Mouse (Mus musculus) embryo, embryonic 11 days (tissue): ENCODE data around the gene Flrt2.
"Not testable (repeated sequence)": the region's sequence is repeated elsewhere in the genome, so short reads cannot be mapped to it uniquely, and the experiment has no call there.

Source experiments
- DNase-seq: peaks from one replicate; pipeline ENCODE4 v3.0.0-alpha.2; 2015

The Flrt2 gene

DNA sequence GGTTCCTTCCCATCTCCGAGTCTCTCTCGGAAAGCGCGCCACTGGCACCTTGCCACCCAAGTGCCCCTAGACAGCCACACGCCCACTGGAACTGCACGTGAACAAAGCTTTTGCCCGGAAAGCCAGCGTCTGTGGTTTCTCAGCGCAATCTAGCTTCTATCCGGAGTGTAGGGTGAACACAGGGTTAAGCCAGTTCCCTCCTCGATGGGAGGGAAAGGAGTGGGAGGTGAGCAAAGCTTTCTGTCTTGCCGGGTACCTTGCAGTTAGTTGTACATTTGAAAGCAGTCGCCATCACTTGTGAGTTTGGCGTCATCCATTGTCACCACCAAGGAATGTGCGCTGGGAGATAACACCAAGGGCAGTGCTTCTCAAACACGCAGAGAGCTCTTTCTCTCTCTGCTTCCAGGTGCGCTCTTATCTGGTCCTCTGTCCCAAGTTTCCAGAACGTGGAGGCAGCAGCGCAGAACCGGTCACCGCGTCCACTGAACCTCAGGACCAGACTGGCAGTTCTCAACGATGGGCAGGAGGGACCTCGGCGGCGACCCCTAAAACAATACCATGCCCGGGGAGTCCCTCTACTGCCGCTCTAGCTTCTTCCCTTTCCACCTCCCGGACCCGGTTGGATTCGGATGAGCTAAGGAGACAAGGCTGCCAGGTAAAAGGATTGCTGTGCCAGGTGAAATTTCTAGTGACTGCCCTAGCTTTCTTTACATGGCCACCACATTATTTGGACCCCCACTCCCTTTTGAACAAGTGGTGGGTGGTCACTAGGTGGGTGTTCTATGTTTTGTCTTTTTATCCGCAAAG, at the start of gene Flrt2:
TSS of gene Flrt2 (plus strand) at position 266 of the 807 bp plus-strand sequence.
- peak; percentile 55 for DNase-seq

DNA sequence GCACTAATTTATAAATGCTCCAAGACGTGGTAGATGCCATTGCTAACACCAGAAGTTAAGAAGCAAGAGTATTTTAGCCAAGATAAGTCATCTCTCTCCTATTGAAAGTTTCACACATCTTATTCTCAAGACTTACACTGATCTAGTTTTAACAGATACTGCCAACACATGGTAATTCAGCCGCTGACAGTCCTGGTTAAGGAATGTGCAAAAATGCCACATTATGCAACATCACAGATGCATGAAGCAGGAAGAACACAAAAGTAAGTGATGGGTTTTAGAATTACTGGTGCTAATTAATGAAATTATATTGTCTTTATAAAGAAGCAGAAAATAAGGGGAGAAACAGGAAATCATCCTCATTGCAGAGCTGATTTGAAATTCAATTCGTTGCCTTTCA, 49.8 kb upstream of the Flrt2 start:
- DNase-seq: no peak

DNA sequence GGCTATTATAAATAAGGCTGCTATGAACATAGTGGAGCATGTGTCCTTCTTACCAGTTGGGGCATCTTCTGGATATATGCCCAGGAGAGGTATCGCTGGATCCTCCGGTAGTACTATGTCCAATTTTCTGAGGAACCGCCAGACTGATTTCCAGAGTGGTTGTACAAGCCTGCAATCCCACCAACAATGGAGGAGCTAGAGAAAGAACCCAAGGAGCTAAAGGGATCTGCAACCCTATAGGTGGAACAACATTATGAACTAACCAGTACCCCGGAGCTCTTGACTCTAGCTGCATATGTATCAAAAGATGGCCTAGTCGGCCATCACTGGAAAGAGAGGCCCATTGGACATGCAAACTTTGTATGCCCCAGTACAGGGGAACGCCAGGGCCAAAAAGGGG, 44.8 kb upstream of the Flrt2 start:
- not testable (repeated sequence) for DNase-seq

DNA sequence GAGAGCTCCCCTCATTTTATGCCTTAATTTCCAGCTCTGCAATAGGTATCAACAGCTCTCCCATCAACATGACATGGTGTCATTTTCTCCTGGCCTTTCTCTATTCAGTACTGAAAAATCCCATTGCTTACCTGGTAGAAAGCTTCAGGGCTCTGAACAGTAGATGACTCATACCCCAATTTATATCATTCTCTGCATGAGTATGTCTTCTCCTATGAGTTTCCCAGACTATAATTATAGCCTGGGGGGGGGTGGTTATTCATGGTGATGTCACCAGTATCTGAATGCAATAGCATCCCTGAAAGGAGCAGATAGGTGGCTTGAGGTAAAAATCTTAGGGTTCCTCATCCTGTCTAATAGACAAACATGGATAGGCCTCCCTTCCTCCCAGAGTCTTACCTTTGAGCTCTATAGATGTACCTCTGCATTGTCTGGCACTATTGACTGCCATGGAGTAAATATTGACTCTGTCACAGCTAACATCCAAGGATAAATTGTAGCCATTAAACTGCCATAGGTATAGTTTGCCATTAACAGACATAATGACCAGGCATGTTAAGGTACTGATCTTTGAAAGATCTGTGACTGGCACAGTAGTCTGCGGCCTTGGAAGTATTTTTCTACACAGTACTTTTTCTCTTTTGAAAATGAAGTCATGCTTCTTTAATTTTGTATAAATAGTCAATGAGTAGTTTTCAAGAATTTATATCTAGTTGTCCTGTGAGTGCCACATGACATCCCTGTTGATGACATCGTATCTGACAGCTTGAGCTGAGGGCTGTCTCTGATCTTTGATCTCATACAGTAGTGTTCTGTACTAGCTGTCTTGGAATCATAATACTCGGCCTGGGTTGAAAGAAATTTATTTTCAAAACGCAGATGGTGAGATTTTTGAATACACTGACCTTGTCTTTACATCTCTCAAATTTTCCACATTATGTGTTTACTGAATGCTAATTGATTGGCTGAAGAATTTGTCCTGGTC, 39.6 kb upstream of the Flrt2 start:
- DNase-seq: no peak

DNA sequence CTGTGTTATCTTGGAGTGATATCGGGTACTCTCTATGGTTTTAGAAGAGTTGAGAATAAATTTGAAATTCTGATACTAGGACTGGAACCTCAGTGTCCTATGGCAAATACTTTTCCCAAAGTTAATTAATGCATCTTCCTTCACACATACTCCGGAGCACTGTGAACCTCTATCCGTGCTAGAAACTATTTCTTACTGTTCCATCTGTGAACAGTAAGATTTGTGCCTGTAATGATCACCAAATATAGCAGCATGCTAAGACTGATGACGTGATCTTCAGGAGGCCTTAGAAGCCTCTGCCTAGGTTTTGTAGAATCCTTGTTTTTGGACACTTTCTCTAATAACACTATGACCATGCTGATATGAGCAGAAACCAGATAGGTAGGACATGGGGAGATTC, 35.4 kb upstream of the Flrt2 start:
- no peak for DNase-seq

DNA sequence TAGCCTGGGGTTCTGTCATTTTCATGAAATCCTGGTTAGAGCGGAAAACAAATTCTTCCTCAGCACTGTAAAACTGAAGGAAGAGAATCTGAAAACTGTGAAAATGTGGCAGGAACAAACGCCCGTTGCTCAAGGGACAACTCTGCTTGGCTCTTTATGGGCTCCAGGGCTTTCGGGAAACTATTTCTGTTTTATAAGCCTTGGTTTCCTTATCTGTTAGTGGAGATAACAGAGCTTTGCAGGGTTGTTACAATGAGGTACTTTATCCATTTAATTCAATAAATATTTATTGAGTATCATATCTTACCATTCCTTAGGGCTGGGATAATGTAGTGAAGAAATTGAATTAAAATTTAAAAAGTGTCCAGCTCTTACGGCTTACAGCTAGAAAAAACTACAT, 24.7 kb upstream of the Flrt2 start:
- no peak for DNase-seq

DNA sequence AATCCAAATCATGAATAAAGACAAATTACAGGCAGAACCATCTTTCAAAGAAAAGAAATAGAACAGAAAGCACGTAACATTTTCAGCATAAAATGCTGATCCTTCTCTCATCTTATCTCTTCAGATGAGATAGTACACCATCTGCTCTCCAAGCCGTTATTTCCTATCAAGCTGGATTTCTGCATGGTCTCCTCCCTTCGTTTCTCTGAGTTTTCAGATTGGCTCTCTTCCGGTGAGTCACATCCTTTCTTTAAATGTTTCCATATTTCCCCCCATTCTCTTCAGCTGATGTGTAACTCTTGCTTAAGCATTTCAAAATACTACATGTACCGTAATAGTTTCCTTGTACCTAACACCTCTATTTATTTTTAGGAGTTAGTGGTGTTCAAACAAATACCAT, 16.3 kb upstream of the Flrt2 start:
- DNase-seq: no peak

DNA sequence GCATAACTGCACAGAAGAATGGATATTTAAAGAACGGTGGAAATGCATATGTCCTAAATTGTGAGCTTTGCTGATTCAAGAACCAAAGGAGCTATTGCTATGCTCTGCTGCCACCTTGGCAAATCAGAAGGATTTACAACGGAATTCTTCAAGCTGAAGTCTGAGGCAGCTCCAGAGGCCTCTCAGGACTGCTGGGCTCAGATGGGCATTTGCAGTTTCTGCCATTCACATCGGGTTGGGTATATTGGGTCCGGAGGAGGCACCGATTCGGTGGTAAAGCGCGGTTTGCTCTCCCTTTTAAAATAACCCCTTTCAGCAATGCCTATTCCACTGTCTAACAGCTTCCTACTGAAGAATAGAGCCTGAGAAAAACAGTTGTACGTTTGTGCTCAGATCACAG, 1.2 kb upstream of the Flrt2 start:
- DNase-seq: peak; percentile 77

DNA sequence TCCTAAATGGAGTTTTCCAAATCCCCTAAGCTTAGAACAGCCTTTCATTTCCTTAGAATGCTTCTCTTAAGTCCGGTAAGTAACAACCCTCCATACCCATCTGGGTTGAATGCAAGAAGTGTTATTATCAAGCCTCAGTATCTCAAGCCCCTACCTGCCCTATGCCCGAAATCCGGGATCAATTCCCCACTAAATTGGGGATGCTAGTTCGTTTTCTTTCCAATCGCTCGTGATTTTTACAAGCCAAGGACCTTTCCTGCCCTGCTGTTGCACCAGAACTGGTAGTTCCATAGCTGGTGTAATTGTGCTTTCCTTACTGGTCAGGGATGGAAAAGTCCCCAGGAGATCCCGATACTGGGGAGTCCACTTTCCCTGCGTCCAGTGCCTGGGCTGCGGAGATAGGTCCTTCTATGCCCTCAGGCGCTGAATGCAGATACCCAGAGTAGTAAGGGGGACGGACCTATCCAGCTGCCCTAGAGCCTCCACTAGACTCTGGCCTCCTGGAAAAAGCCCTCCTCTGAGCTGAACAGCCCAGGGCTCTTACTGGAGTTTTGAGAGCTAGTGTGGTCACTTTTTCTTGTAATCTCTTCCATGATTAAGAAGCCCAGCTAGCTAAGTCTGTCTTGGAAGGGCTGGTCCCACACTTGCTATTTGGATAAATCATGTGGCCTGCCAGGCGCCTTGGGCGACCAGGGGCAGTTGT, 1.1 kb downstream of the Flrt2 start:
- peak; percentile 46 for DNase-seq

DNA sequence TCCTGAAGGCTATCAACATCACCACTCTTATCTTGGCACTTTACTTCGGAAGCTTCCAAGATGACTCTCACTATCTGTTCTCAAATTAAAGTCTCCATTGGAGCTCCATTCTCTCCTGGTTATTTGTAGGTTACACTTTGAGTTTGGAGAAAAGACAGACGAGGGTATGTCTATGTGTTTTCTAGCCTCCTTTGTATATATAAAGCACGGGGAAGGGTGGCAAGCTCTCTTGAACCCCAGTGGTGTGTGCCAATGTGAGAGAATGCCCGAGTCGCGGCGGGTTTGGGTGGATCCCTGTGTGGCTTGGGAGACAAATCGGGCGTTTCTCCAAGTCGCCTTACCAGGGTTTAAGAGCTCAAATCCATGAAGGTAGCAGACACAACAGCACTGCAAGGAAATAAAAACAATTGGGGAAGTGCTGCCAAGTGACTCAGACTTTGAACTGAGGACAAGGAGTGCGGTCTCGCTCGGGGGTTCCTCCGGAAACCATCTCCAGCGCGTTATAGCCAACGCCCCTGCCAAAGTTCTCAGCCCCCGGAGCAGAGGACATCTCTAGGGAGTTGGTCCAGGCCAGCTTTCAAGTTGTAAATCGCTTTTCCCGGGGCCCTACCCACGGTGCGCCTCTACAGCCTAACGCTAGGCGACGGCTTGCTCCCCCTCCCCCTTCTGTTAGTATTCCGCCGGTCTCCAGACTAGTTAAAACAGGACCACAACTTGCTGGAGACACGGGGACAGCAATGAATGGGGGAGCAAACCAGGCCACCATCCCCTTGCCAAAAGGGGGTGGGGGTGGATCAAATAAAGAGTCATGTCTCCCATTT, 1.8 kb downstream of the Flrt2 start:
- peak; percentile 74 for DNase-seq

DNA sequence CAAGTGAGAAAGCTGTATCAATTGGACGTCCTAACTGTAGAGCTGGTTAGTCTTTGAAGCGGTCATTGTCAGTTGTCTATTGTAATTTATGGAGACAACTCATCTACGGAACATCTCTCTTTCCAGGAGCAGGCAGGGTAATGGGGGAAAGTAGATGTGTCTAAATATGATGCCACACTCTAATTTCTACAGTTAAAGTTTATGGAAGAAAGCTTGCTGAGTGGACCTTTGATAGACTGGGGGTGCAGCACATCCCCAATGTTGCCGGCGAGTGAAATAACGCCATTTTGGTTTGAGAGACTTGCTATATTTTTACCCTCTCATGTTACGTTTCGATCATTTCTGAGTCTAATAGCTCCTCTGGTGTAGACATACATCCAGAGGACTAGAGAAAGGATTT, 2.5 kb downstream of the Flrt2 start:
- DNase-seq: no peak

DNA sequence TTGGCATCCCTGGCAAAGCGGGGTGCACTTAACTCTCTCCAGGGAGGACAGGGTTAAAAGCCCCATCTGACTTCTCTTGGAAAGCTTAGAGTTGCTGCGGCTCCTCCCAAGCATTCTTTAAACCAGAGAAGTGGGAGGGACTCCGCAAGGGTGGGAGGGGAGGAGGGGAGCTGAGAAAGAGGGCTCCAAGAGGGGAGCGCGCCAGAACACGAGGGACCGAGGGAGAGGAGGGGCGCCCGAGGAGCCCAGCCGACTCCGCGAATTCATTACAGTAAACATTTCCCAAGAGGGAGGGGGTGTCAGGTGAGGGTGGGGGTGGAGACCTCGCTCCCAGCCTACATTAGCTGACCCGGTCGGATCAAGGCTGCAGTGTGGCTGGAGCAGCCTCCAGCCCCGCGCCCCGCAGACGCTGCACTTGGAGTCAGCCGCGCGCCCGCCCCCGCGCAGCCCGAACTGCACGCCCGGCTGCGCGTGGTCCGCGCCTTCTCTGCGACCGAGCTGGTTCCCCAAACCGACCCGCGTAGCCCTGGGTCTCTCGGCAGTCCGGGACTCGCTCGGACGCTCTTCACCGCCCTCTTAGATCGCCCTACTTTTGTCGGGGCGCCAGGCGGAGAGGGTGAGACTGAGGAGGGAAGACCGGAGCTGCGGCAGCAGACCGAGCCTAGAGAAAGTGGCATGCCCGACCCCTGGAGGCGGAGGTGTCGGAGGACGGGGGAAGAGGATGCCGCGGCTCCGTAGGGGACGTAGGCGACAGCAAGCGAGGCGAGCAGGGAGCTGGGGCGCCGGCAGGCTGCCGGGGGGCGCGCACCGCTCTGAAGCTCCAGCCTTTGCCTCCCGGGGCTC, 3.2 kb downstream of the Flrt2 start:
- peak; percentile 93 for DNase-seq

DNA sequence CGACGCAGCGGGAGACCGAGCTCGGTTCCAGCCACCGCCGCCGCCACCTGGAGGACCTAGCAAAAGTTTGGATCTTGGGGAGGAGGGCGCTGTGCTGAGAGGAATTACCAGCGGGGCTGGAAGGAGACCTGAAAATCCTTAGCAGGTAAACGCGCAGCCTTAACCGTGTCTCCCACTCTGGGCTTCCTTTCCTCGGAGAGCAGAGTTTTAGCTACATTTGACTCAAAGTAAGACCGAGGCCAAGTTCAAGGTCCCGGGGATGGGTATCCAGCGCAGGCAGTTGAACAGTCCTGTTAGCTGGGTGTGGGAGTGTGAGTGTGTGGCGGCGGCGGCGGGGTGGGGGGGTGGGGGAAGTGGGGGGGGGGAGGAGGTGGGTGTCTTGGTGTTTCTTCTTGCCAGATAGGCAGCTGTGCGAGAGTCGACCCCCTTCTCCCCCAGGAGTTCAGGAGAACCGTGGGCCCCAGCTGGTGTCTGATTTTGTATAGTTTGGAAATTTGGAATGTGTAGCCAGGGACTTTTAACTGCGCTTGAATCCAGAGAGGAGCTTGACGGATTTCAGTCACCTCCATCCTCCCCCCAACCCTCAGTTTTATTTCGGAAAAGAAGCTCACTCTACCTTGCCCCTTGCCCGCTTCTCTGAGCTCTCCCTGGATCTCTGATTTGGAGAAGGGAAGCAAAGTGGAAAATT, 4.0 kb downstream of the Flrt2 start:
- DNase-seq: peak; percentile 74

DNA sequence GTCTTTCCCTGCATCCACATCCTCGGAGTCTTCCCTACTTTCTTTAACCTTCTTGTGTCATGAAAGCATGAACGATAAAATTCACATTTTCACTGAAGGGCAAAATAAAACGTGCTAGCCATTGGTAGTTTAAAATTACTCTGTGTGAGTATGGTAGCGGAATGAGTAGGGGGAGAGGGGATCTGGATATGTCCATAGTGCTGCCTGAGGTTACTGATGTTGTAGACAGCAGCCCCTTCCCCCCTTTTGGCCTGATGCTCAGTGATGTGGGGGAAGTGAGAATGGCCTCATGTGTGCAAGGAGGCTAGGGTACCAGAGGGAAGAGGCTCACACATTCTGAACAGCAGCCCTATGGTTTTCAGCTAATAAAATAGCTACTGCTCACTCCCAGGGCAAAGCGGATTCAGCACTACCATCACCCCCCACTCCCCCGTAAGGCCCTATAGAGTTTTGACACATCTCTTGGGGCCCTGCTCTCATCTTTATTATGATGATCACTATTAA, 4.5 kb downstream of the Flrt2 start:
- peak; percentile 40 for DNase-seq

DNA sequence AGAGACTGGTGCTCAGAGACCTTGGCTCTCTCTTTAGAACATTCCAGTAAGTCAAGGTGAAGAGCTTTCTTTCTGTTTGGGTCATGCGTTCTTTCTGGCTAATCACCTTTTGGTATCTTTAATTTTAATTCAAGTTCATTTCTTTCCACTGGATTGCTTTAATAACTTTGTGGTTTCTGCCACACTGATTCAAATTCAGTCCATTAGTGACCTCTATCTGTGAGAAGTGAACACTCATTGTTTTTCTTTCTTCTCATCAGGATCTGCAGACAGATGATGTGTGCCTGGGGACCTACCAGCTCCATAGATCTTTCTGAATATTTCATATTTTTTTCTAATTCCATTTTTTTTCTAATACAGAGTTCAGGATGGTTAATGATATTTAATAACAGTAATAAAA, 6.5 kb downstream of the Flrt2 start:
- no peak for DNase-seq

DNA sequence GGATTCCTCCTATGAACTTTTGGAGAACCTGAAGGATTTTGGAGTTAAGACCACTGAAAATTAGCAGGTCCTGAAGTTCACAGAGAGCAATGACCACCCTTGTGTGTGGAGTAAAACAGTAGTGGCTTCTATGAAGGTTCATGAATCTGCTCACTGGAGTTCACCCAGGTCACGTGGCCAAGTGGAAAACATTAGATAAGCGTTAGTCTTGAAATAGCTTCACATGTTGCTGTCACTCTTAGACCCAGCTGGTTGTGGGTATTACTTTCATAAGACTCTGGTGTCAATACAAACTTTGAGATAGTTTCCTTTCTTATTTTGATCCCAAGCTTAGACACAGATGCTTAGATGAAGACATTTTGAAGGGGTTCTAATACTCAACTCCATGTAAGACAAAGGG, 8.7 kb downstream of the Flrt2 start:
- peak; percentile 16 for DNase-seq

DNA sequence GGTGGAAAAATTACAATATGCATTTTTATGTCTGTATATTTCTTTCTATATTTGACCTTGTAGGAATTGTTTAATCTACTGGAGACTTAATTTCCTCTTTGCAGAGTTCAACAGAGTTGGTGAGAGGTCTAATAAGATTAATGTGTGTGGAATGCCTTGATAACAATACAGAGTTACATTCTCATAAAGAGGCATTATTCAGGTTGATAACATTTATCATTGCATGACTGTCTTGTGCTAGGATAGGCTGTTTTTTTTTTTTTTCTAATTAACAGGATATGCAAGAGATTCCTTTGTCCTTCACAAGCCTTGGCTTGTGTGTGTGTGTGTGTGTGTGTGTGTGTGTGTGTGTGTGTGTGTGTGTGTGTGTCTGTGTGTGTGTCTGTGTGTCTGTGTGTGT, 9.6 kb downstream of the Flrt2 start:
- DNase-seq: no peak

DNA sequence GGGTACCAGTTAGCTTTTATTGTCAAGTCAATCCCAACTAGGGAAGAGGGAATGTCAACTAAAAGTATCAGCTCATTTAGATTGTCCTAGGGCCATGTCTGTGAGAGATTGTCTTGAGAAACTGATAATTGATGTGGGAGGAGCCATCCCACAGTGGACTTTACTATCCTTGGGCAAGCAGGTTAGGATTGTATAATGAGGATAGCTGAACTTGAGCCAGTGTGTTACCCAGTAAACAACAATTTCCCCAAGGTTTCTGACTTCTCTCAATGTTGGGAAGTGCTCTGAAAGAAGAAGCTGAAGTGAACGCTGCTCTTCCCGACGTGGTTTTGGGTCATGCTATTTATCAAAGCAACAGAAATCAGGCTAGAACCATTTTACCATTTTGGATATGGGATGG, 13.0 kb downstream of the Flrt2 start:
- DNase-seq: no peak

DNA sequence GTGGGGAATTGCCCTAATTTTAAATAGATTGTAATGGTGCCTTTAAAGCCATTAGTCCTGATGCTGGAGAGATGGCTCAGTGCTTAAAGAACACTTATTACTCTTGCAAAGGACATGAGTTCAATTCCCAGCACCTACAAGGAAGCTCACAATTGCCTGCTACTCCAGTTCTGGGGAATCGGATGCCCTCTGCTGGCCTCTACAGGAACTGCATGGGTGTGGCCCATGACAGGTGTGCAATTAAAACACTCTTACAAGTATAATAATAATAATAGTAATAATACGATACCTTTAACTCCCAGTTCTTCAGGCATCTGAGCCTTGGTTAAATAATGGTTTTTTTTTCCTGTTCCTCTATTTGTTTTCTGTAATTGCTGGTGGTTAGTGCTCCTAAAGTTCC, 31.2 kb downstream of the Flrt2 start:
- no peak for DNase-seq

DNA sequence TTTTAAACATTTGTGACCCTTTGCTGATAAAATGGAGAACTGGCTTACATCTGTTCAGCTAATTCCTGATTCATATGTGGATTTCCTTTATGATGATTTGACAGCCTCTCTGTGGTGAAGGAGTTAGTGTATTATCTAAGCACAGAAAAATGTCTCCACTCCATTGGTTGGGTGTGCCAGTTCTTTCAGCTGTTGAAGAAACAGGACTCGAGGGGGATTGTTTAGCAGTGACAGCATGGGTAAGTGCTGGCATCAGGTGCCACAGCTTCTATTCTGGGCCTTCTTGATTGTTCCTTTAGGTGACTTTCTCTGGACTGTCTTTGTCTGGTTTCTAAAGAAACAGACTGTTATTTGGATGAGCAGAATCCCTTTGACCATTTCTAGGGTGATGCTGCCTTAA, 42.0 kb downstream of the Flrt2 start:
- no peak for DNase-seq

DNA sequence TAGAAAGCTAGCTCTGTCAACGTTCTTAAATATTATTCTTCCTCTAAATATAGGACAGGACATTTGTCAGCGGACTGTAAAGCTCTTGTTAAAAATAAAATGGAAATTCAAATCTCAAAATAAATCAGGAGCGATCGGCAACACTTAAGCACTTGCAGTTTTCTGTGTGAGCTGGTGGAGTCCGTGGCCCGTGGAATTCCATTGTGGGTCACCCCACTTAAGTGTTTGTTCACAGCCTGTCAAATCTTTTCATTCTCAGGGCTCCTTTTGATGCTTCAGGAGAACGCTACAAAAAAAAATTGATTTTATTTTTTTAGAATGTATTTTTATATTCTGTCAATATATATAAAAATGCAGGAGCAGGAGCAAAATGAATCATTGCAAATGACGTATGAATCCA, 45.5 kb downstream of the Flrt2 start:
- no peak for DNase-seq
